Mouse (Mus musculus): Measurements from ENCODE around the gene Ssxb1. TPM values are rescaled to one million over a fixed set of nuclear protein-coding genes. Genes with fewer than 3 reads are reported as not detected.

Ssxb1 gene
- polyA plus RNA-seq (2012; rRNA removed): not detected in 2 replicates

GRCm38 (mm10) chrX:8413005-8413404 is at the start of gene Ssxb1:
Gene Ssxb1 (plus strand): TSS chrX:8413305.

GRCm38 (mm10) chrX:8366678-8367077 is 46.4 kb upstream of the Ssxb1 start, which contains the start of gene Ssxb9:
Gene Ssxb9 (plus strand): TSS chrX:8366978.

GRCm38 (mm10) chrX:8461626-8462025 is 48.5 kb downstream of the Ssxb1 start, which contains the start of gene Ssxb2:
Gene Ssxb2 (minus strand): TSS chrX:8461726.

Other genes with a start within 250 kb of the Ssxb1 start
- 24.0 and 24.2 TPM in 2 replicates for gene Tbc1d25, start 237.1 kb upstream of the Ssxb1 start, polyA plus RNA-seq (2012; rRNA removed)
- gene Ebp, start 219.8 kb upstream of the Ssxb1 start, polyA plus RNA-seq (2012; rRNA removed): 20.1 and 22.0 TPM in 2 replicates
- 91.0 and 101 TPM in 2 replicates for gene Porcn, start 206.8 kb upstream of the Ssxb1 start, polyA plus RNA-seq (2012; rRNA removed)
- 42.2 and 45.3 TPM in 2 replicates for gene Ftsj1, start 160.9 kb upstream of the Ssxb1 start, polyA plus RNA-seq (2012; rRNA removed)
- 25.6 and 27.5 TPM in 2 replicates for gene Slc38a5, start 142.2 kb upstream of the Ssxb1 start, polyA plus RNA-seq (2012; rRNA removed)
- not detected in 2 replicates for gene Ssxb10, start 85.9 kb upstream of the Ssxb1 start, polyA plus RNA-seq (2012; rRNA removed)
- gene Ssxb9, start 46.3 kb upstream of the Ssxb1 start, polyA plus RNA-seq (2012; rRNA removed): not detected in 2 replicates
- gene Ssxb2, start 48.4 kb downstream of the Ssxb1 start, polyA plus RNA-seq (2012; rRNA removed): not detected in 2 replicates
- not detected in 2 replicates for gene Gm14459, start 111.6 kb downstream of the Ssxb1 start, polyA plus RNA-seq (2012; rRNA removed)
- gene Ssxb6, start 134.9 kb downstream of the Ssxb1 start, polyA plus RNA-seq (2012; rRNA removed): not detected in 2 replicates
- not detected in 2 replicates for gene Ssxb3, start 178.5 kb downstream of the Ssxb1 start, polyA plus RNA-seq (2012; rRNA removed)

Data from central nervous system, embryonic 14 days (tissue).